Mouse (Mus musculus) C2C12 (cell line): ENCODE results near the gene Mrpl21.

Source experiments
- CTCF ChIP-seq: IDR thresholded peaks from one replicate; pipeline ENCODE4 v1.5.1; 2011; ENCODE audit not compliant: control insufficient read depth, insufficient read depth, insufficient read length
- FOSL1 ChIP-seq: IDR thresholded peaks from one replicate; pipeline ENCODE4 v1.8.0; 2011; ENCODE audit warnings: mild to moderate bottlenecking, low read length; ENCODE audit not compliant: poor library complexity, insufficient read depth, severe bottlenecking
- MAX ChIP-seq: IDR thresholded peaks from one replicate; pipeline ENCODE4 v1.6.1; 2011; ENCODE audit warnings: mild to moderate bottlenecking, control low read depth
- USF1 ChIP-seq: IDR thresholded peaks from one replicate; pipeline ENCODE4 v1.6.1; 2011; ENCODE audit warnings: low read depth, mild to moderate bottlenecking, control low read depth, moderate library complexity

DNA sequence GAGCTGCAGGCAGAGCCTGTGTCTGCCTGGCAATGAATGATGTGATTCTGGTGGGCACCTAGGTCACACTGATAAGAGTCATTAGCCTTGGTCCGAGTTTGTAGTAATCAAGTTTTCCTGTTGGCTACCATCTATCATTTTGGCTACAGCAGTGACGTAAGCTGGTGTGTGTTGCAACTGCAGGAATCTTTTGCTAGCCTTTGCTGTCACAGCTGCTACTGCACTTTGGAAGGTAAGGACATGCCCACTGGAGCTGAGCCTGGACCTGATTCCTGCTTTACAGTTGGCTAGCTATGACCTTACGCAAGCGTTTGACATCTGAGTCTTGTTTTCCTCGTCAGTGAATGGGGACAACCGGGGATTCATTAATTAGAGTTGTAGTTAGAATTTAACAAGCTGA lies 50.5 kb downstream of the Mrpl21 start:
- TF ChIP-seq MAX: no peak
- TF ChIP-seq FOSL1: no peak
- no peak for TF ChIP-seq USF1
- no peak for TF ChIP-seq CTCF
